Mouse (Mus musculus) ovary, postnatal 36 days (tissue): ENCODE data around the gene Ttc39b.

Experiments used
- DNase-seq: peaks from one replicate; pipeline ENCODE4 v3.0.0; 2022; ENCODE audit warnings: low spot score, mixed read lengths

Ttc39b gene

GRCm38 (mm10) chr4:83228664-83229283 lies 95.3 kb downstream of the Ttc39b start:
- DNase-seq = no peak

- DNase-seq = no peak
These were observed 96.0 kb downstream of the Ttc39b start for GRCm38 (mm10) chr4:83228073-83228472.

- no peak for DNase-seq
These were observed 98.3 kb downstream of the Ttc39b start for GRCm38 (mm10) chr4:83225633-83226360.

- no peak for DNase-seq
These were observed 99.8 kb downstream of the Ttc39b start for GRCm38 (mm10) chr4:83224242-83224641.

- no peak for DNase-seq
These were observed 100.9 kb downstream of the Ttc39b start for GRCm38 (mm10) chr4:83223197-83223596.

GRCm38 (mm10) chr4:83220761-83221557 lies 103.1 kb downstream of the Ttc39b start:
- no peak for DNase-seq

- no peak for DNase-seq
These were observed 104.8 kb downstream of the Ttc39b start for GRCm38 (mm10) chr4:83219253-83219652.

- no peak for DNase-seq
These were observed 106.9 kb downstream of the Ttc39b start for GRCm38 (mm10) chr4:83217128-83217527.

GRCm38 (mm10) chr4:83216381-83216780 lies 107.7 kb downstream of the Ttc39b start:
- no peak for DNase-seq

GRCm38 (mm10) chr4:83215776-83216175 lies 108.3 kb downstream of the Ttc39b start:
- DNase-seq = no peak

- no peak for DNase-seq
These were observed 109.1 kb downstream of the Ttc39b start for GRCm38 (mm10) chr4:83214822-83215558.

- no peak for DNase-seq
These were observed 110.3 kb downstream of the Ttc39b start for GRCm38 (mm10) chr4:83213752-83214151.

GRCm38 (mm10) chr4:83211709-83212108 lies 112.3 kb downstream of the Ttc39b start:
- DNase-seq = no peak

- DNase-seq = no peak
These were observed 113.6 kb downstream of the Ttc39b start for GRCm38 (mm10) chr4:83210437-83210836.

GRCm38 (mm10) chr4:83206803-83207586 lies 117.1 kb downstream of the Ttc39b start:
- DNase-seq = no peak

- no peak for DNase-seq
These were observed 117.6 kb downstream of the Ttc39b start for GRCm38 (mm10) chr4:83206416-83206802.

GRCm38 (mm10) chr4:83199391-83199790 lies 124.7 kb downstream of the Ttc39b start:
- DNase-seq = no peak

GRCm38 (mm10) chr4:83198123-83198522 lies 125.9 kb downstream of the Ttc39b start:
- no peak for DNase-seq

GRCm38 (mm10) chr4:83189736-83190135 lies 134.3 kb downstream of the Ttc39b start:
- no peak for DNase-seq

GRCm38 (mm10) chr4:83187324-83187723 lies 136.7 kb downstream of the Ttc39b start:
- no peak for DNase-seq

GRCm38 (mm10) chr4:83186448-83186847 lies 137.6 kb downstream of the Ttc39b start:
- no peak for DNase-seq
